Mouse (Mus musculus) CH12.LX (cell line): ENCODE results near the gene Fasn. TPM values are rescaled to one million over a fixed set of nuclear protein-coding genes. Genes with fewer than 3 reads are reported as not detected.

Experiments
- DNase-seq: peaks from one replicate; pipeline ENCODE4 v3.0.0-alpha.2; 2013; ENCODE audit errors: extremely low read depth
- H3K27ac ChIP-seq: 2 replicates; pipeline ENCODE4 v1.5.1; 2012; ENCODE audit warnings: low read depth, mild to moderate bottlenecking, control low read depth, moderate library complexity; ENCODE audit not compliant: insufficient read depth
- H3K27me3 ChIP-seq: replicated peaks from 2 replicates; pipeline ENCODE3; 2012; ENCODE audit warnings: inconsistent platforms
- H3K36me3 ChIP-seq, 2 experiments: replicated peaks in 1 of 2; 2 replicates each; pipeline versions ENCODE3 to v1.6.1; 2012; ENCODE audit warnings: inconsistent platforms in 1 of 2, low read length in 1 of 2, mild to moderate bottlenecking in 1 of 2, mixed read lengths in 1 of 2, moderate library complexity in 1 of 2; ENCODE audit not compliant: control insufficient read depth in 1 of 2, insufficient read depth in 1 of 2
- H3K4me1 ChIP-seq, 2 experiments: 2 replicates each; pipeline ENCODE4 v1.6.1; 2012; ENCODE audit warnings: inconsistent platforms in 1 of 2, moderate library complexity in 1 of 2; ENCODE audit not compliant: insufficient read depth in 2 of 2, control insufficient read depth in 1 of 2
- H3K4me2 ChIP-seq: 2 replicates; pipeline ENCODE4 v1.6.1; 2012; ENCODE audit warnings: low read depth, mild to moderate bottlenecking, control low read depth; ENCODE audit not compliant: poor library complexity, insufficient read depth, severe bottlenecking
- H3K4me3 ChIP-seq, 3 experiments: fragments of 150-350 bp in 1 of 3; sonication (generic) in 1 of 3; replicated peaks in 1 of 3; 2 replicates each; pipeline versions ENCODE3 to v1.5.1; 2011 to 2012; ENCODE audit warnings: low read depth in 2 of 3, low read length in 2 of 3, mild to moderate bottlenecking in 2 of 3, moderate library complexity in 2 of 3, control low read depth in 1 of 3, improper control_type of control experiment in 1 of 3, inconsistent platforms in 1 of 3, mixed read lengths in 1 of 3; ENCODE audit not compliant: poor library complexity in 1 of 3
- H3K79me2 ChIP-seq: replicated peaks from 2 replicates; pipeline ENCODE4 v1.6.1; 2012; ENCODE audit warnings: mild to moderate bottlenecking, moderate library complexity; ENCODE audit not compliant: control insufficient read depth, poor library complexity, insufficient read depth, severe bottlenecking; ENCODE audit errors: extremely low read depth
- H3K9ac ChIP-seq: 2 replicates; pipeline ENCODE4 v1.6.1; 2012; ENCODE audit warnings: low read depth, mild to moderate bottlenecking, control low read depth, moderate library complexity; ENCODE audit not compliant: insufficient read depth
- H3K9me3 ChIP-seq: replicated peaks from 2 replicates; pipeline ENCODE3; 2012; ENCODE audit warnings: low read length, inconsistent platforms, mixed read lengths
- BHLHE40 ChIP-seq: IDR thresholded peaks from 2 replicates; pipeline ENCODE4 v1.6.1; 2011; ENCODE audit warnings: mild to moderate bottlenecking, low read depth, low read length, improper control_type of control experiment
- CHD1 ChIP-seq: IDR thresholded peaks from 2 replicates; pipeline ENCODE4 v1.6.1; 2012; ENCODE audit warnings: low read depth, low read length, improper control_type of control experiment, inconsistent platforms
- CHD2 ChIP-seq: IDR thresholded peaks from 2 replicates; pipeline ENCODE4 v1.6.1; 2011; ENCODE audit warnings: low read length, improper control_type of control experiment
- HCFC1 ChIP-seq: IDR thresholded peaks from 2 replicates; pipeline ENCODE4 v1.6.1; 2012; ENCODE audit warnings: low read depth, mild to moderate bottlenecking, inconsistent platforms, low read length, improper control_type of control experiment
- IRF4 ChIP-seq: IDR thresholded peaks from 2 replicates; pipeline ENCODE4 v1.6.1; 2014; ENCODE audit warnings: low read depth, mild to moderate bottlenecking, inconsistent platforms, low read length, improper control_type of control experiment
- JUND ChIP-seq: conservative IDR thresholded peaks from 2 replicates; pipeline ENCODE4 v1.6.1; 2011; ENCODE audit warnings: low read depth, low read length, improper control_type of control experiment
- MAZ ChIP-seq: IDR thresholded peaks from 2 replicates; pipeline ENCODE4 v1.6.1; 2012; ENCODE audit warnings: low read depth, mild to moderate bottlenecking, inconsistent platforms, low read length, improper control_type of control experiment, moderate library complexity
- MEF2A ChIP-seq: IDR thresholded peaks from 2 replicates; pipeline ENCODE4 v1.6.1; 2014; ENCODE audit warnings: low read depth, mild to moderate bottlenecking, inconsistent platforms, low read length, improper control_type of control experiment, borderline replicate concordance
- MXI1 ChIP-seq: IDR thresholded peaks from 2 replicates; pipeline ENCODE4 v1.6.1; 2011; ENCODE audit warnings: mild to moderate bottlenecking, low read depth, low read length, improper control_type of control experiment
- NRF1 ChIP-seq: IDR thresholded peaks from 2 replicates; pipeline ENCODE4 v1.6.1; 2014; ENCODE audit warnings: low read depth, mild to moderate bottlenecking, inconsistent platforms, low read length, improper control_type of control experiment, moderate library complexity
- POLR2AphosphoS2 ChIP-seq: IDR thresholded peaks from 2 replicates; pipeline ENCODE4 v1.6.1; 2011; ENCODE audit warnings: low read depth, low read length, improper control_type of control experiment
- RAD21 ChIP-seq: IDR thresholded peaks from 2 replicates; pipeline ENCODE4 v1.6.1; 2011; ENCODE audit warnings: low read depth, mild to moderate bottlenecking, low read length, improper control_type of control experiment, moderate library complexity
- TBP ChIP-seq: conservative IDR thresholded peaks from 2 replicates; pipeline ENCODE4 v1.6.1; 2011; ENCODE audit warnings: low read depth, low read length, improper control_type of control experiment
- USF2 ChIP-seq: conservative IDR thresholded peaks from 2 replicates; pipeline ENCODE4 v1.6.1; 2011; ENCODE audit warnings: low read depth, low read length, improper control_type of control experiment
- dilution Hi-C: fragments of 300-500 bp; cut with MboI; formaldehyde crosslinking; loops from 2 replicates; pipeline ENCODE4 v1.14.3; 2020; ENCODE audit warnings: low sequenced_read_pairs; ENCODE audit not compliant: extremely low pct_unique_long_range_greater_than_20kb, extremely low pct_ligation_motif_present
- in situ Hi-C: fragments of 300-500 bp; cut with MboI; formaldehyde crosslinking; loops from 3 replicates; pipeline ENCODE4 v1.14.3; 2019; ENCODE audit warnings: low sequenced_read_pairs, low pct_ligation_motif_present, low pct_unique_long_range_greater_than_20kb, mixed read lengths
- polyA plus RNA-seq: library from polyadenylated mRNA; unstranded; fragments of >175 nt; gene quantifications from 2 replicates; pipeline ENCODE4 v1.2.1, GENCODE M21; 2012; ENCODE audit warnings: low read depth; ENCODE audit not compliant: insufficient read length
- total RNA-seq, 2 experiments: library from RNA; depleted of rRNA; stranded (reverse); fragments of 300-350 nt in 1 of 2; fragments of >200 nt in 1 of 2; gene quantifications; 2 replicates each; pipeline ENCODE4 v1.2.3; 2012 to 2014

Gene Fasn
- total and polyA plus RNA-seq, 3 experiments = 116 to 300 (median 186) TPM

DNA sequence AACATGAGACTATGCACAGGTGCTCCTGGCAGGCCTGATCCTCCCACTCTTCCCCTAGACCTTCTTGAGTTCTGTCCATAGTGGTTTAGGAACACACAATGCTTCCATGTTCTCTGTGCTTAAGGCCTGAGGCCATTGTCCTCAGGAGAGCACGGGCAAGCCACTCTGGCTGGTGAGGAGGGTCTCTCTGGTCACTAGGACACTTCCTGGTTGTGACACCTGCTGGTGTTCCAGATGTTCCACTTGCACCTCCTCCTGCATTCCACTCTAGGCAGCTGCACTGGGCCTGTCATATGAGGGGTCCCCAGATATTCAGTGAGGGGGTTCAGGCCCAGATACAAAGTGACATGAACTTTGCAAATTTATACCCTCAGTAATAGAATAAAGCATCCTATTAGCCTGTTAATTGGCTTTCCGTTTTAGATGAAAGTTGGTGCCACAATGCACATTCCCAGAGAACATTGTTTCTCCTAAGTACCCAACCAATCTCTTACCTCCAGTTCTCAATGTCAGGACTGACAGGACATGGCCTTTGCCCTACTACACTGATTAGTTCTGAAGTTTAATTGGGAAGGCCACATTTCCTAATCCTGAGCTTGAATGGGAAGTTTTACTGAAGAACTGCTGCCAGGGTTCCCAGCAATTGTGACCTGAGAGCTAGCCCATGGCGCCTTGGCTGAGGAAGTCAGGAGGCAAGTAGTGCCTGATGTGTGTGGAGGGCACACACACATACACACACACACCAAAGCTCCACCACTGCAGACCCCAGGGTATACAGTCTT lies 7.5 kb upstream of the Fasn start:
- dilution Hi-C loops (no loop called here), in situ Hi-C loops (no loop called here)
- no peak for DNase-seq
- no peak for TF ChIP-seq MAZ
- no peak for TF ChIP-seq MXI1
- TF ChIP-seq MEF2A = no peak
- no peak for TF ChIP-seq TBP
- no peak for TF ChIP-seq NRF1
- TF ChIP-seq RAD21 = no peak
- TF ChIP-seq CHD1 = no peak
- TF ChIP-seq CHD2 = no peak
- no peak for TF ChIP-seq BHLHE40
- TF ChIP-seq HCFC1 = no peak
- TF ChIP-seq POLR2AphosphoS2 = no peak
- TF ChIP-seq USF2 = no peak
- no peak for TF ChIP-seq IRF4
- Histone ChIP-seq H3K4me1 (peaks cover 3 to 10% of the 10 kb centered on the region in 2 experiments; a peak in 2 of 4 replicates), H3K27ac (no peak overlapping the region), H3K4me3 (no peak overlapping the region), H3K9ac (no peak overlapping the region), H3K27me3 (no peaks in the 10 kb centered on the region), H3K4me2 (no peak overlapping the region), H3K79me2 (no peaks in the 10 kb centered on the region), H3K36me3 (peaks cover 0 to 12% of the 10 kb centered on the region in 2 experiments), H3K9me3 (no peaks in the 10 kb centered on the region)

- H3K27me3 ChIP-seq = no peaks in the 10 kb centered on the region
- no peak for DNase-seq
- no peak overlapping the region for H3K4me3 ChIP-seq
- no peaks in the 10 kb centered on the region for H3K9me3 ChIP-seq
- H3K27ac ChIP-seq = no peak overlapping the region
- H3K9ac ChIP-seq = no peak overlapping the region
- H3K4me2 ChIP-seq = no peak overlapping the region
- peaks cover 0 to 14% of the 10 kb centered on the region in 2 experiments for H3K36me3 ChIP-seq
- peaks cover 12 to 21% of the 10 kb centered on the region in 2 experiments for H3K4me1 ChIP-seq
- in situ Hi-C loops (no loop called here), dilution Hi-C loops (no loop called here)
- no peak for TF ChIP-seq JUND
- no peaks in the 10 kb centered on the region for H3K79me2 ChIP-seq
These were observed 6.3 kb upstream of the Fasn start for GRCm38 (mm10) chr11:120830686-120831085.
